Mouse (Mus musculus) stomach, embryonic 16.5 days (tissue): ENCODE results near the gene Gm32687. TPM values are rescaled to one million over a fixed set of nuclear protein-coding genes. Genes with fewer than 3 reads are reported as not detected.
"Not testable (repeated sequence)": the region's sequence is repeated elsewhere in the genome, so short reads cannot be mapped to it uniquely, and the experiment has no call there.

Source experiments
- ATAC-seq: fragments of 200-750 bp; cut with Nextera tagmentation; 2 replicates; pipeline ENCODE4 v1.8.0; 2017; ENCODE audit warnings: moderate number of reproducible peaks, moderate TSS enrichment; ENCODE audit not compliant: insufficient read depth, low FRiP score
- H3K27ac ChIP-seq: fragments of 300-500 bp; sonication (generic); 2 replicates; pipeline ENCODE4 v1.5.1; 2014; ENCODE audit warnings: low read length
- H3K27me3 ChIP-seq: fragments of 300-500 bp; sonication (generic); 2 replicates; pipeline ENCODE4 v1.6.1; 2014; ENCODE audit warnings: low read length, control low read depth, mixed read lengths; ENCODE audit not compliant: control insufficient read depth, insufficient read depth
- H3K36me3 ChIP-seq: fragments of 300-500 bp; sonication (generic); 2 replicates; pipeline ENCODE4 v1.6.1; 2014; ENCODE audit warnings: low read length; ENCODE audit not compliant: control insufficient read depth, insufficient read depth
- H3K4me1 ChIP-seq: fragments of 300-500 bp; sonication (generic); 2 replicates; pipeline ENCODE4 v1.6.1; 2014; ENCODE audit warnings: low read length, control low read depth, mixed read lengths; ENCODE audit not compliant: control insufficient read depth, insufficient read depth
- H3K4me2 ChIP-seq: fragments of 300-500 bp; sonication (generic); 2 replicates; pipeline ENCODE4 v1.6.1; 2014; ENCODE audit warnings: low read depth, low read length, mixed read lengths
- H3K4me3 ChIP-seq: fragments of 300-500 bp; sonication (generic); replicated peaks from 2 replicates; pipeline ENCODE4 v1.5.1; 2014; ENCODE audit warnings: mild to moderate bottlenecking, low read length
- H3K9ac ChIP-seq: fragments of 300-500 bp; sonication (generic); 2 replicates; pipeline ENCODE4 v1.6.1; 2014; ENCODE audit warnings: low read length
- H3K9me3 ChIP-seq: fragments of 300-500 bp; sonication (generic); replicated peaks from 2 replicates; pipeline ENCODE4 v1.6.1; 2016; ENCODE audit warnings: low read length, control low read depth; ENCODE audit not compliant: control insufficient read depth
- WGBS: fragments of 180-500 bp; shearing (Covaris S2); extraction: QIAGEN DNeasy Blood & Tissue Kit; methylation state at CpG from one replicate; pipeline ENCODE4 v1.1.7; 2014; 5-methylcytosine and 5-hydroxymethylcytosine counted together
- polyA plus RNA-seq: library from polyadenylated mRNA; unstranded; fragments of >200 nt; fragmentation: Nextera tagmentation; extraction: Ambion mirVana; gene quantifications from 2 replicates; pipeline ENCODE4 v1.2.1, GENCODE M21; 2015

The Gm32687 gene
- 7.7 and 11.1 TPM in 2 replicates for polyA plus RNA-seq

DNA sequence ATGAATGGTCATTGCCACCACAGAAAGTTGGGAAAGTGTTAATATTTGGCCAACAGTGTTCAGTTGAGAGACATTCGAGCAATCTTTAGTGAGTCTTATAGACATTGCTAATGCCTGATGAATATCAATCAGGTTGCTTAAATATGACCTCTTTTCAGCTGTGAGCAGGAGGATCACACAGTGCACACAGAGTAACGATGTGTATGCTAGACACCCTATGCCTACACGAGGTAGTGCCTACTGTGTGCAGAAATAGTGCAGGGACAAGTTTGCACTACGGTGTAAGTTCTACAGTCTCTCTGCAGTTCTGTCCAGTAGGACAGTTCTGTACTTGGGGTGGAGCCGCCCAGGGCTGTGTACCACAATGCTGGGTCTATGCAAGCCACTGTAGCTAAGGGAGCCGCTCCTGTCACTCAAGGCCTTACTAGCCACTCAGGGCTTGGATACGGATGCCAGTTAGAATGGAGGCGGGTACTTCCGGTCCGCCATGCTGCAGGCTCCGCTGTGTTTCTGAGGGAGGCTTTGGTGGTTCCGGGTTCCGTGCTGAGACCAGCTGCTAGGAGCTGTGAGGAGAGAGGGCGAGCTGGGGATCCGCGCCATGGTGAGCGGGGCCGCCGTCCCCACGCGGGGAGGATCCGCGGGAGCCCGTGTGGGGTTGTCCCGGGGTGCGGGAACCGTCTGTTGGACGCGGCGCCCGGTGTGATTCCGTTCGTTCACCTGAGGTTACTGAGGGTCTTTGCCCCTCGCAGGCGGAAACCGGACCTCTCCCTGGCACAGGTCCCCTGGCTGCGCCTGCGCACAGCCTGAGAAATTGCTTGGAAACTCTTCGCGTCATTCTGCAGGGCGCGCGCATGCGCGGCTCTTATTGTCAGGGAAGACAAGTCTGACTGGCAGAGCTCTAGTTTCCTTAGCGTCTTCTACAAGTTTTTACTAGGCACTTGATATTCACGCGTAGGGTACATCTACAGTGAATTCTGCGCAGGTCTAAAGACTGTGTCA, at the start of gene Gm32687:
TSS of gene Gm32687 (plus strand) at position 526 of the 999 bp plus-strand sequence.
- peak; percentile 100 for ATAC-seq
- not testable (repeated sequence) for H3K36me3 ChIP-seq, H3K4me3 ChIP-seq, H3K9ac ChIP-seq, H3K4me1 ChIP-seq, H3K27me3 ChIP-seq, H3K4me2 ChIP-seq, H3K27ac ChIP-seq, H3K9me3 ChIP-seq
- WGBS = 36% methylated on average over 3 of the region's 49 CpGs

- not testable (repeated sequence) for H3K4me1 ChIP-seq, H3K9me3 ChIP-seq, ATAC-seq, H3K4me2 ChIP-seq, H3K9ac ChIP-seq, H3K4me3 ChIP-seq, H3K36me3 ChIP-seq, H3K27ac ChIP-seq, H3K27me3 ChIP-seq
- WGBS = no CpG with 5 or more reads among the region's 18 CpGs
Measured at GRCm38 (mm10) chr10:81846219-81846618, 17.5 kb upstream of the Gm32687 start.

- not testable (repeated sequence) for H3K9ac ChIP-seq, H3K27ac ChIP-seq, H3K36me3 ChIP-seq, H3K4me3 ChIP-seq, H3K27me3 ChIP-seq, H3K9me3 ChIP-seq, H3K4me1 ChIP-seq, H3K4me2 ChIP-seq
- no CpG with 5 or more reads among the region's 43 CpGs for WGBS
- peak; percentile 90 for ATAC-seq
Measured at GRCm38 (mm10) chr10:81929842-81930743, 66.4 kb downstream of the Gm32687 start, which contains the start of gene Zfp781. Gene Zfp781 (minus strand): TSS chr10:81930480.

Other genes starting within 250 kb of the Gm32687 start
- 28.6 and 33.6 TPM in 2 replicates for gene Sirt6, start 236.1 kb upstream of the Gm32687 start, polyA plus RNA-seq
- 9.9 and 11.1 TPM in 2 replicates for gene Ankrd24, start 235.4 kb upstream of the Gm32687 start, polyA plus RNA-seq
- gene Gm10778, start 214.9 kb upstream of the Gm32687 start, polyA plus RNA-seq = 3.8 and 4.0 TPM in 2 replicates
- 12.2 and 15.2 TPM in 2 replicates for gene Zfp433, start 159.1 kb upstream of the Gm32687 start, polyA plus RNA-seq
- gene Gm3055, start 92.8 kb upstream of the Gm32687 start, polyA plus RNA-seq = 5.9 and 6.6 TPM in 2 replicates
- 2.2 and 2.9 TPM in 2 replicates for gene Gm4767, start 51.7 kb upstream of the Gm32687 start, polyA plus RNA-seq
- gene Zfp781, start 66.5 kb downstream of the Gm32687 start, polyA plus RNA-seq = 2.9 and 3.7 TPM in 2 replicates
- 12.1 and 12.2 TPM in 2 replicates for gene Zfp873, start 184.2 kb downstream of the Gm32687 start, polyA plus RNA-seq
- 3.5 and 4.1 TPM in 2 replicates for gene BC024063, start 219.4 kb downstream of the Gm32687 start, polyA plus RNA-seq